Mouse (Mus musculus): ENCODE data around the gene Cpt1a. TPM values are rescaled to one million over a fixed set of nuclear protein-coding genes. Genes with fewer than 3 reads are reported as not detected.
A peak's percentile ranks its signal among the peaks of the same experiment; 100 is the strongest.

The Cpt1a gene
- polyA plus RNA-seq, 1 experiment from 2014 or later = 22.4 TPM

- peaks cover 42% of the 10 kb centered on the region for H3K27me3 ChIP-seq (ENCODE audit: control insufficient read depth, insufficient read depth, low read length)
- peaks cover 11% of the 10 kb centered on the region; the same call in 1 of the 2 replicates for H3K4me1 ChIP-seq (replicated peaks; ENCODE audit: control insufficient read depth, insufficient read depth, low read length)
- peak overlapping the region; percentile 79 for H3K4me2 ChIP-seq (replicated peaks)
- no peaks in the 10 kb centered on the region for H3K9me3 ChIP-seq (ENCODE audit: control insufficient read depth, low read length)
- 1% methylated on average over 34 of the region's 34 CpGs for WGBS
- H3K27ac ChIP-seq = peak overlapping the region; percentile 90; the same call in 1 of the 2 replicates
- ATAC-seq (ENCODE audit: low FRiP score) (peak; percentile 24; the same call in 1 of the 2 replicates), DNase-seq (ENCODE audit: low spot score) (no peak)
- no peaks in the 10 kb centered on the region for H3K36me3 ChIP-seq (replicated peaks; ENCODE audit: control insufficient read depth, insufficient read depth)
- H3K4me3 ChIP-seq (replicated peaks; ENCODE audit: low read length) = peak overlapping the region; percentile 47
- H3K9ac ChIP-seq = peak overlapping the region; percentile 56
These were observed 1.7 kb downstream of the Cpt1a start for GRCm38 (mm10) chr19:3323753-3324270.

- DNase-seq (ENCODE audit: low spot score) (peak; percentile 48), ATAC-seq (ENCODE audit: low FRiP score) (no peak)
- H3K4me2 ChIP-seq (replicated peaks) = peak overlapping the region; percentile 79
- H3K36me3 ChIP-seq (replicated peaks; ENCODE audit: control insufficient read depth, insufficient read depth) = no peaks in the 10 kb centered on the region
- H3K9me3 ChIP-seq (ENCODE audit: control insufficient read depth, low read length) = no peaks in the 10 kb centered on the region
- peak overlapping the region; percentile 63 for H3K9ac ChIP-seq
- peaks cover 42% of the 10 kb centered on the region for H3K27me3 ChIP-seq (ENCODE audit: control insufficient read depth, insufficient read depth, low read length)
- 4% methylated on average over 17 of the region's 17 CpGs for WGBS
- H3K4me3 ChIP-seq (replicated peaks; ENCODE audit: low read length) = peak overlapping the region; percentile 47
- H3K4me1 ChIP-seq (replicated peaks; ENCODE audit: control insufficient read depth, insufficient read depth, low read length) = peaks cover 11% of the 10 kb centered on the region; the same call in 1 of the 2 replicates
- H3K27ac ChIP-seq = peak overlapping the region; percentile 90
These were observed 2.2 kb downstream of the Cpt1a start for GRCm38 (mm10) chr19:3324271-3324811.

- Histone ChIP-seq H3K27me3 (ENCODE audit: control insufficient read depth, insufficient read depth, low read length) (peaks cover 42% of the 10 kb centered on the region), H3K4me2 (replicated peaks) (peak overlapping the region; percentile 79), H3K4me1 (replicated peaks; ENCODE audit: control insufficient read depth, insufficient read depth, low read length) (peaks cover 11% of the 10 kb centered on the region; the same call in 1 of the 2 replicates), H3K36me3 (replicated peaks; ENCODE audit: control insufficient read depth, insufficient read depth) (no peaks in the 10 kb centered on the region), H3K9ac (peak overlapping the region; percentile 63), H3K4me3 (replicated peaks; ENCODE audit: low read length) (peak overlapping the region; percentile 47), H3K9me3 (ENCODE audit: control insufficient read depth, low read length) (no peaks in the 10 kb centered on the region), H3K27ac (peak overlapping the region; percentile 90)
- ATAC-seq (ENCODE audit: low FRiP score) (peak; percentile 78), DNase-seq (ENCODE audit: low spot score) (peak; percentile 84)
- WGBS = under 1% methylated on average over 59 of the region's 59 CpGs
These were observed 3.0 kb downstream of the Cpt1a start for GRCm38 (mm10) chr19:3324931-3325711.

GRCm38 (mm10) chr19:3325771-3326478, 3.8 kb downstream of the Cpt1a start:
- Histone ChIP-seq H3K9ac (no peak overlapping the region), H3K9me3 (ENCODE audit: control insufficient read depth, low read length) (no peaks in the 10 kb centered on the region), H3K27me3 (ENCODE audit: control insufficient read depth, insufficient read depth, low read length) (peaks cover 38% of the 10 kb centered on the region), H3K27ac (peak overlapping the region; percentile 90), H3K36me3 (replicated peaks; ENCODE audit: control insufficient read depth, insufficient read depth) (no peaks in the 10 kb centered on the region), H3K4me2 (replicated peaks) (peak overlapping the region; percentile 79), H3K4me1 (replicated peaks; ENCODE audit: control insufficient read depth, insufficient read depth, low read length) (peaks cover 11% of the 10 kb centered on the region; the same call in 1 of the 2 replicates), H3K4me3 (replicated peaks; ENCODE audit: low read length) (peak overlapping the region; percentile 47)
- DNase-seq (ENCODE audit: low spot score) (no peak), ATAC-seq (ENCODE audit: low FRiP score) (no peak)
- WGBS = 39% methylated on average over 15 of the region's 15 CpGs

GRCm38 (mm10) chr19:3326479-3327047, 4.4 kb downstream of the Cpt1a start:
- DNase-seq (ENCODE audit: low spot score) = no peak
- peaks cover 31% of the 10 kb centered on the region for H3K27me3 ChIP-seq (ENCODE audit: control insufficient read depth, insufficient read depth, low read length)
- no peaks in the 10 kb centered on the region for H3K36me3 ChIP-seq (replicated peaks; ENCODE audit: control insufficient read depth, insufficient read depth)
- H3K4me3 ChIP-seq (replicated peaks; ENCODE audit: low read length) = no peak overlapping the region
- H3K4me2 ChIP-seq (replicated peaks) = peak overlapping the region; percentile 79
- no peaks in the 10 kb centered on the region for H3K9me3 ChIP-seq (ENCODE audit: control insufficient read depth, low read length)
- no peak for ATAC-seq (ENCODE audit: low FRiP score)
- 83% methylated on average over 12 of the region's 12 CpGs for WGBS
- H3K27ac ChIP-seq = peak overlapping the region; percentile 90
- no peak overlapping the region for H3K9ac ChIP-seq
- peaks cover 11% of the 10 kb centered on the region; the same call in 1 of the 2 replicates for H3K4me1 ChIP-seq (replicated peaks; ENCODE audit: control insufficient read depth, insufficient read depth, low read length)

- Histone ChIP-seq H3K4me2 (replicated peaks) (no peak overlapping the region), H3K27me3 (ENCODE audit: control insufficient read depth, insufficient read depth, low read length) (no peaks in the 10 kb centered on the region), H3K9me3 (ENCODE audit: control insufficient read depth, low read length) (no peaks in the 10 kb centered on the region), H3K27ac (no peak overlapping the region), H3K4me1 (replicated peaks; ENCODE audit: control insufficient read depth, insufficient read depth, low read length) (peaks cover 17% of the 10 kb centered on the region), H3K36me3 (replicated peaks; ENCODE audit: control insufficient read depth, insufficient read depth) (no peaks in the 10 kb centered on the region), H3K9ac (no peak overlapping the region), H3K4me3 (replicated peaks; ENCODE audit: low read length) (no peak overlapping the region)
- ATAC-seq (ENCODE audit: low FRiP score) (no peak), DNase-seq (ENCODE audit: low spot score) (no peak)
- 56% methylated on average over 6 of the region's 6 CpGs for WGBS
These were observed 11.1 kb downstream of the Cpt1a start for GRCm38 (mm10) chr19:3333247-3333646.

GRCm38 (mm10) chr19:3333694-3334515, 11.8 kb downstream of the Cpt1a start:
- Histone ChIP-seq H3K27me3 (ENCODE audit: control insufficient read depth, insufficient read depth, low read length) (no peaks in the 10 kb centered on the region), H3K4me1 (replicated peaks; ENCODE audit: control insufficient read depth, insufficient read depth, low read length) (peaks cover 17% of the 10 kb centered on the region), H3K27ac (no peak overlapping the region), H3K4me2 (replicated peaks) (no peak overlapping the region), H3K36me3 (replicated peaks; ENCODE audit: control insufficient read depth, insufficient read depth) (no peaks in the 10 kb centered on the region), H3K4me3 (replicated peaks; ENCODE audit: low read length) (no peak overlapping the region), H3K9ac (no peak overlapping the region), H3K9me3 (ENCODE audit: control insufficient read depth, low read length) (no peaks in the 10 kb centered on the region)
- DNase-seq (ENCODE audit: low spot score) (no peak), ATAC-seq (ENCODE audit: low FRiP score) (no peak)
- WGBS = 34% methylated on average over 17 of the region's 17 CpGs

GRCm38 (mm10) chr19:3334550-3334949, 12.4 kb downstream of the Cpt1a start:
- Histone ChIP-seq H3K36me3 (replicated peaks; ENCODE audit: control insufficient read depth, insufficient read depth) (no peaks in the 10 kb centered on the region), H3K4me2 (replicated peaks) (no peak overlapping the region), H3K27me3 (ENCODE audit: control insufficient read depth, insufficient read depth, low read length) (no peaks in the 10 kb centered on the region), H3K9ac (no peak overlapping the region), H3K4me1 (replicated peaks; ENCODE audit: control insufficient read depth, insufficient read depth, low read length) (peaks cover 17% of the 10 kb centered on the region), H3K4me3 (replicated peaks; ENCODE audit: low read length) (no peak overlapping the region), H3K9me3 (ENCODE audit: control insufficient read depth, low read length) (no peaks in the 10 kb centered on the region), H3K27ac (no peak overlapping the region)
- no peak for DNase-seq (ENCODE audit: low spot score)
- ATAC-seq (ENCODE audit: low FRiP score) = no peak
- 73% methylated on average over 4 of the region's 4 CpGs for WGBS
